Mouse (Mus musculus) gastrocnemius, postnatal 36 days (tissue): ENCODE measurements around the gene Pdcl3. TPM values are rescaled to one million over a fixed set of nuclear protein-coding genes. Genes with fewer than 3 reads are reported as not detected.
"Not testable (repeated sequence)": the region's sequence is repeated elsewhere in the genome, so short reads cannot be mapped to it uniquely, and the experiment has no call there.

ENCODE experiments used
- DNase-seq, 2 experiments: peaks; one replicate each; pipeline ENCODE4 v3.0.0; 2022
- intact Hi-C: fragments of 180-260 bp; cut with DNase I; formaldehyde crosslinking; loops from one replicate; pipeline ENCODE4 v1.15.1; 2025
- total RNA-seq, 2 experiments: library from RNA; stranded (reverse); gene quantifications; 2 replicates each; pipeline ENCODE4 v1.2.3; 2021

Pdcl3 gene
- total RNA-seq, 2 experiments from 2014 or later = 54.8 to 62.3 TPM

- intact Hi-C loops = no loop called here
- no peak for DNase-seq
Observed at GRCm38 (mm10) chr1:39015529-39015928, 30.1 kb downstream of the Pdcl3 start.

GRCm38 (mm10) chr1:39017871-39018270 lies 32.5 kb downstream of the Pdcl3 start:
- DNase-seq = no peak
- intact Hi-C loops = no loop called here

GRCm38 (mm10) chr1:39025142-39025541 lies 39.7 kb downstream of the Pdcl3 start:
- intact Hi-C loops = no loop called here

GRCm38 (mm10) chr1:39025840-39026239 lies 40.4 kb downstream of the Pdcl3 start:
- DNase-seq = no peak
- intact Hi-C loops = no loop called here

More at GRCm38 (mm10) chr1:39025142-39025541, 39.7 kb downstream of the Pdcl3 start:
- DNase-seq = no peak

- intact Hi-C loops = no loop called here
- DNase-seq = no peak
Observed at GRCm38 (mm10) chr1:39029176-39029575, 43.8 kb downstream of the Pdcl3 start.

GRCm38 (mm10) chr1:39030108-39030507 lies 44.7 kb downstream of the Pdcl3 start:
- no peak for DNase-seq
- intact Hi-C loops = no loop called here

GRCm38 (mm10) chr1:39035817-39036216 lies 50.4 kb downstream of the Pdcl3 start:
- intact Hi-C loops = loop anchor here (1.0 kb wide), 1 partner anchor 36 kb away; no protein-coding TSS in a partner anchor
- no peak for DNase-seq

- no peak for DNase-seq
- intact Hi-C loops = no loop called here
Observed at GRCm38 (mm10) chr1:39042188-39042587, 56.8 kb downstream of the Pdcl3 start.

GRCm38 (mm10) chr1:39044442-39044841 lies 59.0 kb downstream of the Pdcl3 start:
- intact Hi-C loops = not testable (repeated sequence)

GRCm38 (mm10) chr1:39046689-39047088 lies 61.3 kb downstream of the Pdcl3 start:
- DNase-seq = no peak
- intact Hi-C loops = no loop called here

More at GRCm38 (mm10) chr1:39044442-39044841, 59.0 kb downstream of the Pdcl3 start:
- DNase-seq = not testable (repeated sequence)

Other genes starting within 250 kb of the Pdcl3 start
- under 1 TPM; 0.28 to 0.42 TPM for gene Lonrf2, start 148.9 kb upstream of the Pdcl3 start, total RNA-seq
- under 1 TPM; 0.10 to 0.28 TPM for gene Chst10, start 87.4 kb upstream of the Pdcl3 start, total RNA-seq
- gene Nms, start 46.5 kb upstream of the Pdcl3 start, total RNA-seq = not detected
- under 1 TPM; 0.54 to 0.96 TPM for gene Npas2, start 208.1 kb downstream of the Pdcl3 start, total RNA-seq